Mouse (Mus musculus) heart, adult 10 weeks (tissue): ENCODE data around the gene Klhdc2. TPM values are rescaled to one million over a fixed set of nuclear protein-coding genes. Genes with fewer than 3 reads are reported as not detected.

Experiments used
- polyA plus RNA-seq: library from polyadenylated mRNA; stranded (reverse); fragments of 350-450 nt; fragmentation: Illumina TruSeq; extraction: RNeasy Lipid Tissue Mini Kit (QIAGEN cat#74804); gene quantifications from one replicate; pipeline ENCODE4 v1.2.3, GENCODE M21; 2014; ENCODE audit warnings: low read depth, low replicate concordance

Gene Klhdc2
- 112 TPM for polyA plus RNA-seq

GRCm38 (mm10) chr12:69296511-69297410 lies at the start of gene Klhdc2:
Gene Klhdc2 (plus strand): TSS chr12:69296681.

DNA sequence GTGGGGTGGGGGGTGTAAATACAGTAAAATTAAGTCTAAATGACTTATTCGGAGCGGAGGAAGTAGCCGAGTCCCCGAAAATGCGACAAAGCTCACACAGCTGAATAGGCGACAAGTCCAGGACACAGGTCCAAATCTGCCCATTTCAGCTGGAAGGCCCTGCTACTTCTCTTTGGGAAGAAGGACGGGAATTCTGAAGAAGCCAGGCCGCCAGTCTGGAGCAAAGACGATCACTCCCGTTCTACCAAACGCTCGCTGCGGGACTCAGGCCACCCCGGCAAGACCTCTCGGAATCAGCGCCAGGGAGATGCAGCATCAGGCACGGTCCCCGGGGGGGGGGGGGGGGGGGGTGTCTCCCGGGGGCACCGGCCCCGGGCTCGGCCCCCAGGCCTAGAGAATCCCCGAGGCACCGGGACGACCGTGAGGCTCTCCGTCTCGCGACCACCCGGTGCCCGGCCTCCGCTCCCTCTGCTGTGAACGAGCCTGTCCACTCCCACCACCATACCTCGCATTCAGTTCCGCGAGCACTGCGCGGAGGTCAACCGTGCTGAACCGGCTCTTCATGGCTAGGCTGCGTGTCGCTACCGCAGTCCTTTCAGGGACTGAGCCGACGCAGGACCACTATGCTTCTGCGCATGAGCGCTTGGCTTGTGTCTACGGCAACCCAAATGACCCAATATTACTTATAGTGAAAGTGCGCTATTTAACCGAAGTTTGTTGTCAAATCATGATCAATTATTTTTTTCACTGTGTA lies 60.2 kb downstream of the Klhdc2 start, which contains the start of gene Nemf:
Gene Nemf (minus strand): TSS at position 620 of the 754 bp plus-strand sequence.

Other genes starting within 250 kb of the Klhdc2 start
- gene Rps29, start 137.5 kb upstream of the Klhdc2 start, polyA plus RNA-seq: 1,988 TPM
- not detected for gene Lrr1, start 127.9 kb upstream of the Klhdc2 start, polyA plus RNA-seq
- 293 TPM for gene Rpl36al, start 112.6 kb upstream of the Klhdc2 start, polyA plus RNA-seq
- gene Mgat2, start 112.5 kb upstream of the Klhdc2 start, polyA plus RNA-seq: 19.7 TPM
- 2.6 TPM for gene Gm49383, start 99.6 kb upstream of the Klhdc2 start, polyA plus RNA-seq
- 0.97 TPM for gene Dnaaf2, start 98.3 kb upstream of the Klhdc2 start, polyA plus RNA-seq
- 2.7 TPM for gene Gm49384, start 92.4 kb upstream of the Klhdc2 start, polyA plus RNA-seq
- not detected for gene Pole2, start 68.5 kb upstream of the Klhdc2 start, polyA plus RNA-seq
- gene Klhdc1, start 55.5 kb upstream of the Klhdc2 start, polyA plus RNA-seq: 41.6 TPM
- gene Nemf, start 60.5 kb downstream of the Klhdc2 start, polyA plus RNA-seq: 22.9 TPM
- gene Arf6, start 75.5 kb downstream of the Klhdc2 start, polyA plus RNA-seq: 27.4 TPM
- gene Gm9887, start 75.8 kb downstream of the Klhdc2 start, polyA plus RNA-seq: not detected